Mouse (Mus musculus) midbrain, embryonic 13.5 days (tissue): Measurements from ENCODE around the gene Dsp. TPM values are rescaled to one million over a fixed set of nuclear protein-coding genes. Genes with fewer than 3 reads are reported as not detected.

Experiments
- ATAC-seq: fragments of 200-750 bp; cut with Nextera tagmentation; 2 replicates; pipeline ENCODE4 v1.8.0; 2017; ENCODE audit warnings: mild to moderate bottlenecking, moderate TSS enrichment, moderate library complexity
- H3K27ac ChIP-seq: fragments of 300-500 bp; sonication (generic); 2 replicates; pipeline ENCODE4 v1.5.1; 2015; ENCODE audit warnings: inconsistent platforms, mild to moderate bottlenecking, moderate library complexity
- H3K27me3 ChIP-seq: fragments of 300-500 bp; sonication (generic); 2 replicates; pipeline ENCODE4 v1.6.1; 2015; ENCODE audit warnings: mild to moderate bottlenecking, inconsistent platforms
- H3K36me3 ChIP-seq: fragments of 300-500 bp; sonication (generic); 2 replicates; pipeline ENCODE4 v1.6.1; 2015; ENCODE audit warnings: mild to moderate bottlenecking, inconsistent platforms
- H3K4me1 ChIP-seq: fragments of 300-500 bp; sonication (generic); replicated peaks from 2 replicates; pipeline ENCODE4 v1.6.1; 2015; ENCODE audit warnings: inconsistent platforms
- H3K4me2 ChIP-seq: fragments of 300-500 bp; sonication (generic); replicated peaks from 2 replicates; pipeline ENCODE4 v1.6.1; 2015; ENCODE audit warnings: moderate library complexity, mild to moderate bottlenecking, inconsistent platforms
- H3K4me3 ChIP-seq: fragments of 300-500 bp; sonication (generic); replicated peaks from 2 replicates; pipeline ENCODE4 v1.5.1; 2015; ENCODE audit warnings: mild to moderate bottlenecking, inconsistent platforms
- H3K9ac ChIP-seq: fragments of 300-500 bp; sonication (generic); replicated peaks from 2 replicates; pipeline ENCODE4 v1.6.1; 2015; ENCODE audit warnings: mild to moderate bottlenecking, inconsistent platforms
- H3K9me3 ChIP-seq: fragments of 300-500 bp; sonication (generic); 2 replicates; pipeline ENCODE4 v1.6.1; 2016; ENCODE audit warnings: mild to moderate bottlenecking, inconsistent platforms
- WGBS: fragments of 180-500 bp; shearing (Covaris S2); methylation state at CpG from one replicate; pipeline ENCODE4 v1.1.7; 2015; 5-methylcytosine and 5-hydroxymethylcytosine counted together
- polyA plus RNA-seq: library from polyadenylated mRNA; unstranded; fragments of >200 nt; fragmentation: Nextera tagmentation; extraction: Ambion mirVana; gene quantifications from 2 replicates; pipeline ENCODE4 v1.2.1, GENCODE M21; 2015

Gene Dsp
- polyA plus RNA-seq, 1 experiment from 2014 or later = 0.09 TPM

DNA sequence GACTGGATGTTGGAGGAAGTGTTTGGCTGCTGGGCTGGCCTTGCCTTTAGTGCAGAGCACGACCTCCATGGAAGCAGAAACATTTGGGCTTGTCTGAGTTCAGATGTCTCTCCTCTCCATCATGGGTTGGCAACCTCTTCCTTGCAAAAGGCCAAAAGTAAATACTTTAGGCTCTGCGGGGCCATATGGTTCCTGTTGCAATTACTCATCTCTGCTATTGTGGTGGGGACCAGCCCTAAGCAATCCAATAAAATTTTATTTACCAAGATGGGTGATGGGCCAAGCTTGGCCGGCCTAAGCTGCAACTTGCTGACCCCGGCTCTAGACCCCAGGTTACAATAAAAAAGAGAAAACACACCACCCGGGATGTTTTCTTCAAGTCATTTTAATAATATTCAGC is 97.1 kb downstream of the Dsp start:
- 82% methylated on average over 5 of the region's 5 CpGs for WGBS
- Histone ChIP-seq H3K27me3 (no peaks in the 10 kb centered on the region), H3K36me3 (no peaks in the 10 kb centered on the region), H3K27ac (no peak overlapping the region), H3K9ac (no peak overlapping the region), H3K4me2 (no peak overlapping the region), H3K4me3 (no peak overlapping the region), H3K9me3 (no peaks in the 10 kb centered on the region), H3K4me1 (no peaks in the 10 kb centered on the region)
- no peak for ATAC-seq

Other genes with a start within 250 kb of the Dsp start
- 60.4 and 80.5 TPM in 2 replicates for gene Ssr1, start 157.1 kb upstream of the Dsp start, polyA plus RNA-seq
- gene Riok1, start 114.3 kb upstream of the Dsp start, polyA plus RNA-seq = 59.5 and 67.5 TPM in 2 replicates
- gene Cage1, start 114.2 kb upstream of the Dsp start, polyA plus RNA-seq = 2.6 and 2.9 TPM in 2 replicates
- 35.5 and 36.0 TPM in 2 replicates for gene Snrnp48, start 53.6 kb downstream of the Dsp start, polyA plus RNA-seq
- 1.3 and 2.4 TPM in 2 replicates for gene Bmp6, start 193.8 kb downstream of the Dsp start, polyA plus RNA-seq